Mouse (Mus musculus): ENCODE data around the gene Fam131a. TPM values are rescaled to one million over a fixed set of nuclear protein-coding genes. Genes with fewer than 3 reads are reported as not detected.
A peak's percentile ranks its signal among the peaks of the same experiment; 100 is the strongest.

Fam131a gene
- total and polyA plus RNA-seq, 3 experiments, result 0.67 to 1.3 (median 0.77) TPM

DNA sequence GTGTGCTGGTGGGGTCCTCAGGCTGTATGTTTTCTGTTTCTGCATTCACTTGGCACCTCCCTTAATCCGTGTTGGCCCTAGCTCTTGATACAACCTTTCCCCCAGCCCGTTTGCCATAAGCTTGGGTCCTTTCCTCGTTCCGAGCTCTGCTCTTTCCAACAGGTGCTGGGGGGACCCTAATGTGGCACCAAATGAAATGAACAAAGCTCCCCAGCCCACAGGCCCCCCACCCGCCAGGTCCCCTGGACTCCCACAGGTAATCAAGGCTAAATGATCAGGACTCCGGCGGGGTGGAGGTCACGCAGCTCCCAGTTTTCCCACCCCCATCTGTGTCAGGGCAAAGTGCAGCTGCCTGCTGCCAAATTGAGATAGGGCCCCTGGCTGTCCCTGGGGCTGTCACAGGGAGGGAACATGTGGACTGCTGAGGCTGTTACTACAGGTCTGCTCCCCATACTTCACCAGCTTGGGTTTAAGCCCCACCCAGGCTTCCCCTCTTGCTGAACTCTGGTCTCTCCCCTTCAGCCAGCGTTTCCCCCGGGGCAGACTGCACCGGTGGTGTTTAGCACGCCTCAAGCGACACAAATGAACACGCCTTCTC is 19.2 kb upstream of the Fam131a start:
- TF ChIP-seq PAX5 (IDR thresholded peaks at IDR 0.05; ENCODE audit: low read length), result no peak
- peak; percentile 80; the same call in 1 of the 2 replicates for TF ChIP-seq MXI1 (IDR thresholded peaks at IDR 0.05; ENCODE audit: low read depth, low read length)
- peak; percentile 65; the same call in 1 of the 2 replicates for TF ChIP-seq MAX (IDR thresholded peaks at IDR 0.05; ENCODE audit: low read length)
- TF ChIP-seq SIN3A (IDR thresholded peaks at IDR 0.05; ENCODE audit: low read length), result peak; percentile 67
- H3K9me3 ChIP-seq (replicated peaks; ENCODE audit: low read length), result no peaks in the 10 kb centered on the region
- H3K27ac ChIP-seq (ENCODE audit: insufficient read depth, low read depth), result peak overlapping the region; percentile 38; the same call in 1 of the 2 replicates
- peak overlapping the region; percentile 83 for H3K4me2 ChIP-seq (ENCODE audit: insufficient read depth, low read depth, poor library complexity, severe bottlenecking)
- H3K36me3 ChIP-seq (replicated peaks in 1 of 2; ENCODE audit: control insufficient read depth in 1 of 2, insufficient read depth in 1 of 2, low read length in 1 of 2), result peaks cover 40 to 50% of the 10 kb centered on the region in 2 experiments
- in situ Hi-C loops (cut with MboI; ENCODE audit: low pct_ligation_motif_present, low pct_unique_long_range_greater_than_20kb, low sequenced_read_pairs) (no loop called here), dilution Hi-C loops (cut with MboI; ENCODE audit: extremely low pct_ligation_motif_present, extremely low pct_unique_long_range_greater_than_20kb, low sequenced_read_pairs) (no loop called here)
- DNase-seq (ENCODE audit: extremely low read depth), result peak; percentile 70
- H3K27me3 ChIP-seq (replicated peaks), result no peaks in the 10 kb centered on the region
- H3K4me3 ChIP-seq (replicated peaks in 1 of 3; ENCODE audit: low read depth in 2 of 3, low read length in 2 of 3, poor library complexity in 1 of 3), result peak overlapping the region; percentile 75 to 94 (median 87)
- peaks cover 60% of the 10 kb centered on the region for H3K79me2 ChIP-seq (replicated peaks; ENCODE audit: control insufficient read depth, extremely low read depth, insufficient read depth, poor library complexity, severe bottlenecking)
- H3K4me1 ChIP-seq (ENCODE audit: control insufficient read depth in 1 of 2, insufficient read depth in 2 of 2), result peaks cover 15 to 48% of the 10 kb centered on the region in 2 experiments
- peak overlapping the region; percentile 97 for H3K9ac ChIP-seq (ENCODE audit: insufficient read depth, low read depth)

DNA sequence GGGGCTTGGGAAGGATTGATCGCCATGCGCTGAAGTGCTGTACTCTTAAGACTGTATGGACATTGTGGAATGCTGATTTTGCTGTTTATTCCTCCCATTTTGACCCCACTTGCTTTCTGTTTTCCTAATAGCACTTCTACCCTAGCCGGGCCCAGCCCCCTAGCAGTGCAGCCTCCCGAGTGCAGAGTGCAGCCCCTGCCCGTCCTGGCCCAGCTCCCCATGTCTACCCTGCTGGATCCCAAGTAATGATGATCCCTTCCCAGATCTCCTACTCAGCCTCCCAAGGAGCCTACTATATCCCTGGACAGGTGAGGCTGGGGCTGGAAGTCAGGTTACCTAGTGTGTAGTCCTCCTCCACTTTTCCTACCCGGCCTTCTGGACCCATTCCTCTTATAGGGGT is 17.8 kb upstream of the Fam131a start:
- H3K36me3 ChIP-seq (replicated peaks in 1 of 2; ENCODE audit: control insufficient read depth in 1 of 2, insufficient read depth in 1 of 2, low read length in 1 of 2), result peaks cover 54 to 63% of the 10 kb centered on the region in 2 experiments
- dilution Hi-C loops (cut with MboI; ENCODE audit: extremely low pct_ligation_motif_present, extremely low pct_unique_long_range_greater_than_20kb, low sequenced_read_pairs), result no loop called here
- in situ Hi-C loops (cut with MboI; ENCODE audit: low pct_ligation_motif_present, low pct_unique_long_range_greater_than_20kb, low sequenced_read_pairs), result no loop called here
- DNase-seq (ENCODE audit: extremely low read depth), result no peak
- no peak overlapping the region for H3K4me3 ChIP-seq (replicated peaks in 1 of 3; ENCODE audit: low read depth in 2 of 3, low read length in 2 of 3, poor library complexity in 1 of 3)
- H3K4me2 ChIP-seq (ENCODE audit: insufficient read depth, low read depth, poor library complexity, severe bottlenecking), result no peak overlapping the region
- no peak overlapping the region for H3K9ac ChIP-seq (ENCODE audit: insufficient read depth, low read depth)
- no peaks in the 10 kb centered on the region for H3K27me3 ChIP-seq (replicated peaks)
- peaks cover 60% of the 10 kb centered on the region for H3K79me2 ChIP-seq (replicated peaks; ENCODE audit: control insufficient read depth, extremely low read depth, insufficient read depth, poor library complexity, severe bottlenecking)
- no peak overlapping the region for H3K27ac ChIP-seq (ENCODE audit: insufficient read depth, low read depth)
- peaks cover 15 to 48% of the 10 kb centered on the region in 2 experiments for H3K4me1 ChIP-seq (ENCODE audit: control insufficient read depth in 1 of 2, insufficient read depth in 2 of 2)
- H3K9me3 ChIP-seq (replicated peaks; ENCODE audit: low read length), result no peaks in the 10 kb centered on the region
- TF ChIP-seq ZC3H11A (IDR thresholded peaks at IDR 0.05; ENCODE audit: low read depth, low read length) (no peak), ELF1 (IDR thresholded peaks at IDR 0.05; ENCODE audit: low read depth, low read length) (no peak), HCFC1 (IDR thresholded peaks at IDR 0.05; ENCODE audit: low read depth, low read length) (no peak), KAT2A (IDR thresholded peaks at IDR 0.05; ENCODE audit: insufficient replicate concordance, low read length) (no peak), POLR2A (IDR thresholded peaks at IDR 0.05; ENCODE audit: low read depth, low read length) (no peak), NRF1 (IDR thresholded peaks at IDR 0.05; ENCODE audit: low read depth, low read length) (no peak), RAD21 (IDR thresholded peaks at IDR 0.05; ENCODE audit: low read depth, low read length) (no peak), PAX5 (IDR thresholded peaks at IDR 0.05; ENCODE audit: low read length) (no peak), SMC3 (IDR thresholded peaks at IDR 0.05; ENCODE audit: low read depth, low read length) (no peak)

DNA sequence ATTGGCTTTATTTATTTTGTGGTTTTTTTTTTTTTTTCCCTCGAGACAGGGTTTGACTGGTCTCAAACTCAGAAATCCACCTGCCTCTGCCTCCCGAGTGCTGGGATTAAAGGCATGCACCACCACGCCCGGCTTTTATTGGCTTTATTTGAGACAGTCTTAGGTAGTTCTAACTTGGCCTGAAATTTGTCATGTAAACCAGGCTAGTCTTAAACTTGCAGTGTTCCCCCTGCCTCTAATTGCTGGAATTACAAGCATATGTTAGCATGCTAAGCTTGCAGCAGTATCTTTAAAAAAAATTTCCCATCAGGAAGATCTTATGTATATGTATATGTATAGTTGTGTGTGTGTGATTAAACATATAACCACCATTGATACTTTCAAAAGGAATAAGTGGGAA is 16.3 kb upstream of the Fam131a start:
- in situ Hi-C loops (cut with MboI; ENCODE audit: low pct_ligation_motif_present, low pct_unique_long_range_greater_than_20kb, low sequenced_read_pairs) (no loop called here), dilution Hi-C loops (cut with MboI; ENCODE audit: extremely low pct_ligation_motif_present, extremely low pct_unique_long_range_greater_than_20kb, low sequenced_read_pairs) (no loop called here)
- Histone ChIP-seq H3K4me3 (replicated peaks in 1 of 3; ENCODE audit: low read depth in 2 of 3, low read length in 2 of 3, poor library complexity in 1 of 3) (no peak overlapping the region), H3K9ac (ENCODE audit: insufficient read depth, low read depth) (no peak overlapping the region), H3K4me1 (ENCODE audit: control insufficient read depth in 1 of 2, insufficient read depth in 2 of 2) (peaks cover 15 to 48% of the 10 kb centered on the region in 2 experiments), H3K4me2 (ENCODE audit: insufficient read depth, low read depth, poor library complexity, severe bottlenecking) (no peak overlapping the region), H3K36me3 (replicated peaks in 1 of 2; ENCODE audit: control insufficient read depth in 1 of 2, insufficient read depth in 1 of 2, low read length in 1 of 2) (peaks cover 69 to 78% of the 10 kb centered on the region in 2 experiments), H3K27me3 (replicated peaks) (no peaks in the 10 kb centered on the region), H3K9me3 (replicated peaks; ENCODE audit: low read length) (no peaks in the 10 kb centered on the region), H3K79me2 (replicated peaks; ENCODE audit: control insufficient read depth, extremely low read depth, insufficient read depth, poor library complexity, severe bottlenecking) (peaks cover 61% of the 10 kb centered on the region), H3K27ac (ENCODE audit: insufficient read depth, low read depth) (no peak overlapping the region)
- TF ChIP-seq KAT2A (IDR thresholded peaks at IDR 0.05; ENCODE audit: insufficient replicate concordance, low read length) (no peak), CTCF (conservative IDR thresholded peaks at IDR 0.05 in 1 of 2, IDR thresholded peaks at IDR 0.05 in 1 of 2; ENCODE audit: low read depth in 2 of 2, low read length in 2 of 2) (peak in 1 of 2 experiments; percentile 26; a peak in 1 of 4 replicates)
- no peak for DNase-seq (ENCODE audit: extremely low read depth)
